Comparison of ENCODE assay signal across 11 mouse cellular contexts in genomic region chr19:18639552-18639951, GRCm38 (mm10). TPM values are rescaled to one million over a fixed set of nuclear protein-coding genes. Genes with fewer than 3 reads are reported as not detected.
DNase-seq lines count a peak whose midpoint lies in the region; ATAC-seq lines count a peak whose summit lies in the region.
"Had no signal": no experiment of that assay in that cellular context is flagged by ENCODE, and none has a peak within 500 bp of the region (broad histone marks: within the 10 kb centered on the region; RNA-seq: fewer than 3 reads in every experiment).

No protein-coding gene starts in this region.

- H3K4me1 ChIP-seq in intestine, embryonic 15.5 days (replicated peaks), result no peaks in the 10 kb centered on the region
- no peaks in the 10 kb centered on the region for H3K4me1 ChIP-seq in intestine, embryonic 16.5 days (ENCODE audit: control insufficient read depth, insufficient read depth, low read length)
- H3K4me1 ChIP-seq: hindbrain, embryonic 15.5 days had no signal

- peak; percentile 45; the same call in 1 of the 2 replicates for ATAC-seq in intestine, embryonic 15.5 days
- no peak for ATAC-seq in intestine, embryonic 16.5 days

- H3K9ac ChIP-seq in intestine, embryonic 15.5 days, result no peak overlapping the region
- no peak overlapping the region for H3K9ac ChIP-seq in intestine, embryonic 16.5 days (ENCODE audit: low read depth, low read length)
- H3K9ac ChIP-seq: hindbrain, embryonic 15.5 days had no signal

- 26% methylated on average over 2 of the region's 2 CpGs for WGBS in intestine, embryonic 15.5 days
- 29% methylated on average over 2 of the region's 2 CpGs for WGBS in intestine, embryonic 16.5 days

- H3K4me2 ChIP-seq in intestine, embryonic 15.5 days (replicated peaks), result no peak overlapping the region
- H3K4me2 ChIP-seq in intestine, embryonic 16.5 days (ENCODE audit: low read depth, low read length), result no peak overlapping the region
- H3K4me2 ChIP-seq: hindbrain, embryonic 15.5 days had no signal

- H3K9me3 ChIP-seq in intestine, embryonic 15.5 days, result no peaks in the 10 kb centered on the region
- H3K9me3 ChIP-seq in intestine, embryonic 16.5 days (ENCODE audit: control insufficient read depth, low read length), result no peaks in the 10 kb centered on the region
- H3K9me3 ChIP-seq: hindbrain, embryonic 15.5 days had no signal

- DNase-seq in urinary bladder, postnatal 14 days (ENCODE audit: low spot score), result peak; percentile 12
- DNase-seq in urinary bladder, adult 18-20 months (ENCODE audit: low spot score in 2 of 2), result no peak
- DNase-seq in cerebellum, postnatal 14 days, result peak; percentile 49 to 56
- no peak for DNase-seq in adrenal gland, adult 8-10 months
- DNase-seq in gastrocnemius, adult 18-20 months (ENCODE audit: low spot score), result no peak
- DNase-seq: gastrocnemius, postnatal 25 days; lung, adult 18-20 months; right cerebral cortex, adult 18-20 months had no signal

- no peaks in the 10 kb centered on the region for H3K27me3 ChIP-seq in intestine, embryonic 15.5 days (replicated peaks)
- no peaks in the 10 kb centered on the region for H3K27me3 ChIP-seq in intestine, embryonic 16.5 days (replicated peaks; ENCODE audit: control insufficient read depth, insufficient read depth, low read length)
- H3K27me3 ChIP-seq: hindbrain, embryonic 15.5 days had no signal

- no peak overlapping the region for H3K4me3 ChIP-seq in intestine, embryonic 15.5 days (replicated peaks)
- no peak overlapping the region for H3K4me3 ChIP-seq in intestine, embryonic 16.5 days (ENCODE audit: low read length)
- H3K4me3 ChIP-seq: hindbrain, embryonic 15.5 days had no signal

- no peak overlapping the region for H3K27ac ChIP-seq in intestine, embryonic 15.5 days
- H3K27ac ChIP-seq in intestine, embryonic 16.5 days (ENCODE audit: low read length), result no peak overlapping the region
- H3K27ac ChIP-seq: hindbrain, embryonic 15.5 days had no signal

- no peaks in the 10 kb centered on the region for H3K36me3 ChIP-seq in intestine, embryonic 15.5 days
- H3K36me3 ChIP-seq in intestine, embryonic 16.5 days (ENCODE audit: control insufficient read depth, insufficient read depth, low read length), result no peaks in the 10 kb centered on the region
- H3K36me3 ChIP-seq: hindbrain, embryonic 15.5 days had no signal

RNA-seq across cellular contexts. Expression of gene Nmrk1, which starts 7.8 kb away (rescaled TPM):
- polyA plus RNA-seq in intestine, embryonic 15.5 days (2015; fragmentation: Nextera tagmentation; extraction: Ambion mirVana), result 9.0 and 9.8 TPM in 2 replicates
- polyA plus RNA-seq in intestine, embryonic 16.5 days (2015; fragmentation: Nextera tagmentation; extraction: Ambion mirVana), result 10.2 TPM in 2 replicates
- total RNA-seq in adrenal gland, adult 8-10 months (2022), result 10 to 100 TPM in 3 of 4 experiments, 1 to 10 TPM in 1; 9.3 to 32.3 (median 16.8) TPM
- total RNA-seq in gastrocnemius, adult 18-20 months (2021), result 1 to 10 TPM; 2.6 to 3.5 TPM

RNA-seq across cellular contexts. Expression of gene Ostf1, which starts 7.9 kb away (rescaled TPM):
- polyA plus RNA-seq in intestine, embryonic 15.5 days (2015; fragmentation: Nextera tagmentation; extraction: Ambion mirVana), result 86.3 and 87.4 TPM in 2 replicates
- 106 and 108 TPM in 2 replicates for polyA plus RNA-seq in intestine, embryonic 16.5 days (2015; fragmentation: Nextera tagmentation; extraction: Ambion mirVana)
- total RNA-seq in adrenal gland, adult 8-10 months (2022), result 100 to 1,000 TPM; 100 to 119 (median 114) TPM
- total RNA-seq in gastrocnemius, adult 18-20 months (2021), result 10 to 100 TPM; 24.2 to 24.3 TPM

RNA-seq across cellular contexts. Expression of gene Carnmt1, which starts 31.0 kb away (rescaled TPM):
- polyA plus RNA-seq in intestine, embryonic 15.5 days (2015; fragmentation: Nextera tagmentation; extraction: Ambion mirVana), result 21.2 and 24.0 TPM in 2 replicates
- polyA plus RNA-seq in intestine, embryonic 16.5 days (2015; fragmentation: Nextera tagmentation; extraction: Ambion mirVana), result 13.7 and 15.6 TPM in 2 replicates
- 10 to 100 TPM; 19.0 to 23.3 (median 22.1) TPM for total RNA-seq in adrenal gland, adult 8-10 months (2022)
- 100 to 1,000 TPM; 129 to 137 TPM for total RNA-seq in gastrocnemius, adult 18-20 months (2021)

Comparison
In these comparisons a context has a peak if more than half of its experiments do, and no peak if none do; other contexts are left out.
1. DNase-seq: peak in urinary bladder, postnatal 14 days (single experiment) and cerebellum, postnatal 14 days (2 of 2); none in urinary bladder, adult 18-20 months (0 of 2), adrenal gland, adult 8-10 months (single experiment) and gastrocnemius, adult 18-20 months (single experiment).
2. RNA of gene Ostf1, which starts 7.9 kb away (total RNA-seq): 100 to 119 TPM in adrenal gland, adult 8-10 months; 24.2 to 24.3 TPM in gastrocnemius, adult 18-20 months; every median in the first group is over 4 times any median in the second.
3. RNA of gene Carnmt1, which starts 31.0 kb away (total RNA-seq): 129 to 137 TPM in gastrocnemius, adult 18-20 months; 19.0 to 23.3 TPM in adrenal gland, adult 8-10 months; every median in the first group is over 4 times any median in the second.